Mouse (Mus musculus): ENCODE results near the gene Papolb.

GRCm38 (mm10) chr5:142545014-142545795 lies 15.3 kb upstream of the Papolb start:
- TF ChIP-seq CTCF (IDR thresholded peaks at IDR 0.05; ENCODE audit: low read depth, low read length) (no peak), POLR2A (IDR thresholded peaks at IDR 0.05; ENCODE audit: extremely low read depth, insufficient read depth, low read length) (no peak)

Data from liver, adult 2 months (tissue).